Mouse (Mus musculus) ovary, adult 10 weeks (tissue): ENCODE data around the gene Tmem125. TPM values are rescaled to one million over a fixed set of nuclear protein-coding genes. Genes with fewer than 3 reads are reported as not detected.

Experiments
- polyA plus RNA-seq: library from polyadenylated mRNA; stranded (reverse); fragments of 350-450 nt; fragmentation: Illumina TruSeq; extraction: RNeasy Lipid Tissue Mini Kit (QIAGEN cat#74804); gene quantifications from one replicate; pipeline ENCODE4 v1.2.3, GENCODE M21; 2014

The Tmem125 gene
- polyA plus RNA-seq = 0.66 TPM

GRCm38 (mm10) chr4:118543592-118544260 lies at the start of gene Tmem125:
Tmem125 (minus strand) TSS chr4:118544044.

DNA sequence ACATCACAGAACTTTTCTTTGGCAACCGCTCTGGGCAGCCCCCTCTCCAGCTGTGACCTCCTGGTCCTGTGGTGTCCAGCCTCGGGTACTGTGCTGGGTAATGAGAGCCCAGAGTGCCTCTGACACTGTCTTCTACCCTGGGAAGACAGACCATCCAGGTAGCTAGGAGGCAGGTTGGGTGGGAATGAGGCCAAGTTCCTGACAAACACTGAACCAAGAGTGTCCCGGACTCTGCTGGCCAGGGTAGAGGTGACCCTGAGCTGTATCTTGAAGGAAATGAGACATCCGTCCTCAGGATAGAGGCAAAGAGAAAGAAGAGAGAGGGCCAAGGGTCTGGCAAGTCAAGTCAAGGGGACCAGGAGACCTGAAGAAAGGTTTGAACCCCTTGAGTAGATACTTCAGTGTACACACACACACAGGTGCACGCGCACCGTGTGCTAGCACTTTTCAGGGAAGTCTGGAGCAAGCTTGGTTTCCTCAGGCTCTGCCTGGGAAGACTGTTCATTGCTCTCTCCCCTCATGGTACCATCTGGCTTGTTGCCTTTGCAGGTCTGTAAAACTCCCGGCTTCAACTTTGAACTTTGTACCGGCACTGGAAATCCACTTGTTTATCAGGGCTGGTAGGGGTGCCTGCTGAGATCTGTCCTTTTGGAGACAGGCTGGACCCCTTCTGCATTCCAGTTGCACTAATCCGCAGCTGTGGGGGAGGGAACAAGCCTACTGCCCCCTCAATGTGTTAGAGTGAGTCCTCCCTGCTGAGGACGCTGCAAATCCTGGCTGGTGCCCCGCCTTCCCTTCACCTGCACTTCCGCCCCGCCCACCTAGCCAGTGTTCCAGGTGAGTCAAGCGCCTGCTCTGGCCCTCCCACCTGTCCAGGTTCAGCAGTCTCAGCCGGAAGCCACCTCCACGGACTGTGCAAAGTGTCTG lies 17.2 kb downstream of the Tmem125 start, which contains the start of gene 2610528J11Rik:
Gene 2610528J11Rik, plus strand, starts transcription at position 592 of the 927 bp plus-strand sequence.

Other genes starting within 250 kb of the Tmem125 start
- gene Szt2, start 134.8 kb downstream of the Tmem125 start, polyA plus RNA-seq = 0.88 TPM
- gene Med8, start 134.7 kb downstream of the Tmem125 start, polyA plus RNA-seq = 32.3 TPM
- gene Elovl1, start 116.0 kb downstream of the Tmem125 start, polyA plus RNA-seq = 27.4 TPM
- 4.8 TPM for gene Cdc20, start 106.7 kb downstream of the Tmem125 start, polyA plus RNA-seq
- gene Mpl, start 86.5 kb downstream of the Tmem125 start, polyA plus RNA-seq = not detected
- 1.1 TPM for gene Tie1, start 54.0 kb downstream of the Tmem125 start, polyA plus RNA-seq
- gene 2610528J11Rik, start 17.0 kb downstream of the Tmem125 start, polyA plus RNA-seq = 0.88 TPM
- gene Cfap57, start 76.7 kb upstream of the Tmem125 start, polyA plus RNA-seq = 2.1 TPM
- gene Ebna1bp2, start 76.8 kb upstream of the Tmem125 start, polyA plus RNA-seq = 19.5 TPM
- gene Olfr62, start 114.9 kb upstream of the Tmem125 start, polyA plus RNA-seq = not detected
- gene Olfr1342, start 148.7 kb upstream of the Tmem125 start, polyA plus RNA-seq = not detected
- not detected for gene Olfr1341, start 159.5 kb upstream of the Tmem125 start, polyA plus RNA-seq
- not detected for gene Olfr1340, start 176.1 kb upstream of the Tmem125 start, polyA plus RNA-seq
- gene Olfr1339, start 188.1 kb upstream of the Tmem125 start, polyA plus RNA-seq = not detected
- gene Olfr1338, start 214.7 kb upstream of the Tmem125 start, polyA plus RNA-seq = not detected
- not detected for gene Olfr1337, start 238.5 kb upstream of the Tmem125 start, polyA plus RNA-seq